Mouse (Mus musculus): ENCODE results near the gene Gm49322. TPM values are rescaled to one million over a fixed set of nuclear protein-coding genes. Genes with fewer than 3 reads are reported as not detected.

Gene Gm49322
- total RNA-seq, 2 experiments from 2014 or later, result 0.25 to 0.26 TPM

DNA sequence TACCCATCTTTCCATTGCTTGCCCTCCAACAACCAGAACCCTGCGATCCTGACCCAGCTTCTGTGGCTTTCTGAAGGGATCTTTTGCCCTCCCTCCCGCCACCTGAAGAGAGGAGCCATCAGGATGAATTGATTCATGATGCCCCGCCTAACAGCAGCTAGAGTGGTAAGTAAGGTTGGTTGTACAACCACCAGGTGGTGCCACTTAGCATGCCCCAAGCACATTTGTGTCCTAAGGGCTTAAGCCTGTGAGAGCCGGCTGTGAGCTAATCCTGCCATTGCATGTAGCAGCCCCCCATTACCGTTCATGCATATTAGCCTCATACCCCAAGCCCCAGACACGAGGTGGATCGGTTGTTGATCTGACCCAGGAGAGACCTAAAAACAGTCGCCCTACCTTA lies 26.9 kb upstream of the Gm49322 start:
- peak in 1 of 2 experiments; percentile 25 for DNase-seq
- intact Hi-C loops (cut with DNase I), result no loop called here

DNA sequence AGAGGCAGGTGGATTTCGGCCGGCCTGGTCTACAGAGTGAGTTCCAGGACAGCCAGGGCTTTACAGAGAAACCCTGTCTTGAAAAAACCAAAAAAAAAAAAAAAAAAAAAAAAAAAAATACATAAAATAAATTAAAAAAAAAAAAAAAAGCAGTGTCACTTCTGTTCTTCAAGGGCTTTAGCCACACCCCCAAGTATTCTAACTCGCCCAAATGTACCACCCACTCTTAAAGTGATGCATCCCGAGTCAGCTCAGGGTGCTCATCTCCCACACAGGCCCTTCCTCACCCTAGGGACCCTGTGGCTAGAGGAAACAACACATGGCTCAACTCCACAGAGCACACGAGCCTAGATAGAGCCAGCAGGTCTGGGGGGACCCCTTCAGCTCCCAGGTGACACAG lies 22.8 kb upstream of the Gm49322 start:
- intact Hi-C loops (cut with DNase I), result loop anchor here (5.0 kb wide), 1 partner anchor 104 kb away; no protein-coding TSS in a partner anchor
- DNase-seq, result no peak

DNA sequence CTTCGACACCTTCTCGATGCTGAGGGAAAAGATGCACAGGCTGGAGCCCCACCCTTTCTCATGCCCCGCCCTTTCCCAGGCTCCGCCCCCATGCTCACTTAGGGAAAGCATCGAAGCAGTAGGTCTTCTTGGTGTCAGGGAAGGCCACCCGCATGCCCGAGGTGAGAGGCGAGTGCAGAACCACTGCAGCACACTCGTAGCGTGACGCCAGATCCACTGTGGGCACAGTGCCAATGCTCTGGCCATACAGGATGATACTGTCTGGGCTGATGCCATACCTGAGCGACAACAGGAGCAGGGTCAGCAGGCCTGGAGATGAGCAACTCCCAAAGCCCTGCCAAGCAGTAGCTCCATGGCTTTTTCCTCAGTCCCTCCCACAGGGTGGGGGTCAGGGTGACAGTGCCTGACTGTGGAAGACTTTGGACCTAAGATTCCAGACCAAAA lies 21.8 kb upstream of the Gm49322 start:
- DNase-seq, result no peak
- intact Hi-C loops (cut with DNase I), result loop anchor here (5.0 kb wide), 1 partner anchor 103 kb away; no protein-coding TSS in a partner anchor

GRCm38 (mm10) chr10:80584642-80585552 lies 20.9 kb upstream of the Gm49322 start:
- intact Hi-C loops (cut with DNase I), result loop anchor here (5.0 kb wide), 1 partner anchor 102 kb away; no protein-coding TSS in a partner anchor
- DNase-seq, result no peak

DNA sequence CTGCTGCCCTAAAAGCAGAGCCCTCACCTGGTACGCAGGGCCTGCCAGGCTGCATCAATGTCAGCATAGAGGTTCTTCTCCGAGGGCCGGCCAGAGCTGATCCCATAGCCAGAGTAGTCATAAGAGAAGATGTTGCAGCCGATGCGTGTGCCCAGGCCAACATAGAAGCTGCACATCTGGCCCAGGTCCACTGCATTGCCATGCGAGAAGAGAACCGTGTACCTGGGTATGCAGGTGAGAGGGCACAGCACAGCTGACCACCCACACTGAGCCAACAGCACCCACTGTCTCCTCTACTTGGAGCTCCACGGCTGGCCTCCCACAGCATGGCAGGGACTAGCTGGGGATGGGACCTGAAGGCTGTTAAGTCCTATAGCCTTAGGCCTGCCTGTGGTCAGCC lies 20.2 kb upstream of the Gm49322 start:
- DNase-seq, result no peak
- intact Hi-C loops (cut with DNase I), result no loop called here

DNA sequence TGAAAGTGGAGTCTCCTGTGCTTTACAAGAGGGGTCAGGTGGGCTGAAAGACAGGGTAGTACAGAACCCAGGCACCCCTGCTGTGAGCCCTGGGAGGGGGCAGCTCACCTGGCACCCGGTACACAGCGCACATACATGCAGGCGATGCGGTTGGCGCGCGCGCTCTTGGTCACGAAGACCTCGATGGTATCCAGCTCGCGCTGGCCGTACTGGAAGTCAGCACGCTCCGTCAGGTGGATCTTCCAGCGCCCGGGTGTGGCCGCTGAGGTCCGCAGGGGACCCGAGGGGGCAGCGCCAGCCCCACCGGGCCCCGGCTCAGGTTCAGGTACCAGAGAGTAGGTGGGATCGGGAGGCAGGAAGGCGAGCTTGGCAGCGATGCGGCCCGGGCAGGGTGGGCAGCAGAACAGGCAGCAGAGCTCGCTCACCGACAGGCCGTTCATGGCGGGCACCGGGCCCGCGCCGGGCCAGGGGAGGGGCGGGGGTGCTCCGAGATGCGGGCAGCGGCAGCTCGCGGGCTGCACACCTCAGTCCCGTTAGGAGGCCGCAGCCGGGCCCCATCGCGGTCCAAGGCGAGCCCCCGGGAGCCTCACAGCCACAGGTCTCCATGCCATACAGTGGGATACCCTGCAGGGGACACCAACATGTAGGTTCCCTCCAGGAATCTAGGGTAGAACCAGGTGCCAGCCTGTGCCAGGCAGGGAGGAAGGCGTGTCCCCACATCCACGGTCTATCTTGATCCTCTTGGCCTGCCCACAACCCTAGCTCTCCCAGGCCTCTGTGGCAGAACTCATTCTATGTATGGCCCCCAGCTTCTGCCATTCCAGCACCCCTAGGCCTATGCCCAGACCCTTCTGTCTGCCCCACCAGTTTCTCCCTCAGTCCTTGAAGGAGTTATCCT lies 19.2 kb upstream of the Gm49322 start:
- no peak for DNase-seq
- intact Hi-C loops (cut with DNase I), result no loop called here

GRCm38 (mm10) chr10:80587305-80587657 lies 18.5 kb upstream of the Gm49322 start:
- no peak for DNase-seq
- intact Hi-C loops (cut with DNase I), result no loop called here

GRCm38 (mm10) chr10:80589127-80589878 lies 16.5 kb upstream of the Gm49322 start:
- intact Hi-C loops (cut with DNase I), result no loop called here
- DNase-seq, result no peak

- intact Hi-C loops (cut with DNase I), result no loop called here
- DNase-seq, result peak; percentile 86 to 93
Observed at GRCm38 (mm10) chr10:80589879-80590854, 15.7 kb upstream of the Gm49322 start, which contains the start of gene Abhd17a. Gene Abhd17a (minus strand): TSS chr10:80590341.

GRCm38 (mm10) chr10:80596318-80596717 lies 9.5 kb upstream of the Gm49322 start:
- no peak for DNase-seq
- intact Hi-C loops (cut with DNase I), result no loop called here

DNA sequence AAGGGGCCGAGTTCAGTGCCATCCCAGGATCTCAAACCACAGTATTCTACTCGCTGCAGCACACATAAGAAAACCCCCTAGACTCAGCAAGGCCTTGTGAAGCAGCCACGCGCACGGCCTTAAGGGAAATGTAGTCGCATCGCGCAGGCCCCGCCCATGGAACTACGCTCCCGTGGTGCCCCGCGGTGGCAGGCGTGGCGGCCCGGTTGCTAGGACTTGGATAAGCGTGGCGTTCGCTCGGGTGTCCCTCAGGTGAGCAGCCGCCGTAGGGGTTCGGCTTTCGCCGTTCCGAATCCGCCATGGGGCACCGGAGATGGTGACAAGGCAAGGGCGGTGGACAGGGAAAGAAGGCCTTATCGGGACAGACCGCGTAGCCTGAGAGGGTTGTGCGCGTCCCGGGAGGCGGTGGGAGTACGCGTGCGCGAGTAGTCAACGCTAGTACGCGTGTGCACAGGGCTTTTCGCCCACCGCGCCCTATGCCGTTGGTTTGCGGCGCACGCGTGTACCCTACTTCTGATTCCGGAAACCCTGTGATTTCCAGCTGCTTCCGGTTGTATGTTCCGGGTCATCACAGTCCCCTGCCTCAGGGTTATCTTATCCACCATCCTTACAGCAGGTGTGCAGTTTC lies 3.0 kb upstream of the Gm49322 start, which contains the start of the genes Scamp4 and Adat3:
Scamp4 (plus strand) TSS at position 175 of the 628 bp plus-strand sequence.
Adat3 (plus strand) TSS at position 183 of the 628 bp plus-strand sequence.
- intact Hi-C loops (cut with DNase I), result no loop called here
- peak; percentile 91 to 95 for DNase-seq

GRCm38 (mm10) chr10:80603364-80603763 lies 2.5 kb upstream of the Gm49322 start:
- intact Hi-C loops (cut with DNase I), result no loop called here
- DNase-seq, result no peak

DNA sequence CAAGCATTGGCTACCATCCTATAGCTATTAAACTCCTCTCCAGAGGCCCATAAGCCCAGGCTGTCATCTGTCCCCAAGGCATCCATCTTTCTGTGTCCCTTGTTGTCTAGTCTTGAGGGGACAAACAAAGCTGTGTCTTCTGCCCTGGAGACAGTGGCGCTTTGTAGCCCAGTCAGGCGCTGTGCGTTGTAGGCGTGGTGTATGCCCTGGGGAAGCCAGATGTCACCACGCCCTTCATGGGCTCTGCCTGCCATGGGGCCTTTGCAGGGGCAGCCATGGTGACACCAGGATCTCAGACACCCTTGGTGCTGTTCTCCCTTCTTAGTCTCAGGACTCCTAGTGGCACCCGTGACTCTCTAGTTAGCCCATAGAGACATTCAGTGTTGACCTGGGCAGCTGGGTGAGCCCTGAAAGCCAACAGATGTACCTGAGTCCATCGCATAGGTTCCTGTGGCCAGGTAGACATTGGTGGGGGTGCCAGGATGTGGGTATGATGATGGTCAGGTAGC lies 1.8 kb upstream of the Gm49322 start:
- intact Hi-C loops (cut with DNase I), result no loop called here

DNA sequence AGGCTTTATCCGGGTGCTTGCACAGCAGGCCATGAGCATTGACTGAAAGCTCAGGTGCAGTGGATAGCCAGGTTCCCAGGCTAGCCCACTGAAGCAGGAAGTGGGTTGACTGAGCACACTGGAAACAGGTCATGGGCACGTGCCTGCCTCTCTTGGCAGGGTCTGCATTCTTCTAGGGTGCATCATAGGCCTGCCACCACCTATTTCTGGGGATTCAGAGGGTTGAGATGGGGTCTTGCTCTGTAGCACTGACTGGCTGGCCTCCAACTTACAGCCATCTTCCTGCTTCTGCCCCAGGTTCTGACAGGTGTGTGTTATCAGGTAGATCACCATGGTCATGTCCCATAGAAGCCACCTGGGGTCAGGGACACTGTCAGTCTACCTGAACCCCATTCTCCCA lies 833 bp upstream of the Gm49322 start:
- no peak for DNase-seq
- intact Hi-C loops (cut with DNase I), result no loop called here

More for the DNA sequence above, 1.8 kb upstream of the Gm49322 start:
- no peak for DNase-seq

GRCm38 (mm10) chr10:80606306-80606705 lies 485 bp downstream of the Gm49322 start:
- no peak for DNase-seq
- intact Hi-C loops (cut with DNase I), result no loop called here

DNA sequence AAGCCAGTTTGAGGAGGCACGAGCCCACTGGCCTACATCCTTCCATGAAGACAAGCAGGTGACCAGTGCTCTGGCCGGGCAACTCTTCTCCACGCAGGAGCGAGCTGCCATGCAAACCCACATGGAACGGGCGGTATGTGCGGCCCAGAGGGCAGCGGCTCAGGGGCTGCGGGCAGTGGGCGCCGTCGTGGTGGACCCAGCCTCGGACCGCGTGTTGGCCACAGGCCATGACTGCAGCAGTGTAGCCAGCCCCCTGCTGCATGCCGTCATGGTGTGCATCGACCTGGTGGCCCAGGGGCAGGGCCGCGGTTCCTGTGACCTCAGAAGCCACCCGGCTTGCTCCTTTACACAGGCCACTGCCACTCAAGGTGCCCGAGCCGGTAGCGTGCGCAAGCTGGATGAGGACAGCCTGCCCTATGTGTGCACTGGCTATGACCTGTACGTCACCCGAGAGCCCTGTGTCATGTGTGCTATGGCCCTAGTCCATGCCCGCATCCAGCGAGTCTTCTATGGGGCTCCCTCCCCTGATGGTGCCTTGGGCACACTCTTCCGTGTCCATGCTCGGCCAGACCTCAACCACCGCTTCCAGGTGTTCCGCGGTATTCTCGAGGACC lies 1.0 kb downstream of the Gm49322 start:
- intact Hi-C loops (cut with DNase I), result no loop called here
- DNase-seq, result no peak

- DNase-seq, result no peak
- intact Hi-C loops (cut with DNase I), result no loop called here
Observed at GRCm38 (mm10) chr10:80608435-80608834, 2.6 kb downstream of the Gm49322 start.

Measured in gastrocnemius, postnatal 36 days (tissue).